Mouse (Mus musculus): Measurements from ENCODE around the gene Cer1. TPM values are rescaled to one million over a fixed set of nuclear protein-coding genes. Genes with fewer than 3 reads are reported as not detected.

The Cer1 gene
- polyA plus RNA-seq, 1 experiment = not detected

GRCm38 (mm10) chr4:82881366-82881765 lies 3.6 kb downstream of the Cer1 start:
- Histone ChIP-seq H3K27me3 (ENCODE audit: control insufficient read depth, insufficient read depth, insufficient read length) (no peaks in the 10 kb centered on the region), H3ac (ENCODE audit: control insufficient read depth, insufficient read length) (no peak overlapping the region), H3K4me2 (ENCODE audit: low read depth) (no peak overlapping the region), H3K36me3 (ENCODE audit: control insufficient read depth, insufficient read depth) (no peaks in the 10 kb centered on the region), H3K4me3 (no peak overlapping the region), H3K79me2 (ENCODE audit: control insufficient read depth, insufficient read depth) (no peaks in the 10 kb centered on the region)
- no peak for TF ChIP-seq SRF (IDR thresholded peaks at IDR 0.05; ENCODE audit: control insufficient read depth, insufficient read length, low read depth)
- no peak for TF ChIP-seq POLR2A (IDR thresholded peaks at IDR 0.05; ENCODE audit: insufficient read length, low read depth)
- TF ChIP-seq MYOG (IDR thresholded peaks at IDR 0.05; ENCODE audit: control insufficient read depth in 1 of 3, insufficient read depth in 1 of 3, insufficient read length in 2 of 3, low read depth in 2 of 3) = no peak

DNA sequence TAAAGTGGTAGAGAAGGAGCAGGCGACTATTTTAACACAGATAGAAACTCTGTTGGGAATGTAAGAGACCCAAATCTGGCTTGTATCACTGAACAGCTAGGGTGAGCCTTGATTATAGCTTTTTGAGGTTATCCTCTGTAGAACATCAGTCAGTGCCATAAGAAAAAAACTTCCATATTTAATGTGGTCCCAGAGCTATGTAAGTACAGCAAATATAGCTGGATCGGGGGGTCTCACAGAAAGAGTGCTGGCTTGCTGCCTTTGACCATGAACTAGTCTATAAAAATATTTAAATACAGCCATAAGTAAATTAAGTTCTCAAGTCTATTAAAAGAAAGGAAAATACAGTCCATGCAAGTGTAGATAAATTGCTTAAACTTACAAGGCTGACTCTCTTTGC lies 4.7 kb downstream of the Cer1 start:
- Histone ChIP-seq H3K4me2 (ENCODE audit: low read depth) (no peak overlapping the region), H3K79me2 (ENCODE audit: control insufficient read depth, insufficient read depth) (no peaks in the 10 kb centered on the region), H3K36me3 (ENCODE audit: control insufficient read depth, insufficient read depth) (no peaks in the 10 kb centered on the region), H3ac (ENCODE audit: control insufficient read depth, insufficient read length) (no peak overlapping the region), H3K4me3 (no peak overlapping the region), H3K27me3 (ENCODE audit: control insufficient read depth, insufficient read depth, insufficient read length) (no peaks in the 10 kb centered on the region)
- no peak for TF ChIP-seq E2F4 (IDR thresholded peaks at IDR 0.05; ENCODE audit: insufficient read depth)
- no peak for TF ChIP-seq TCF3 (IDR thresholded peaks at IDR 0.05; ENCODE audit: insufficient read length, low read depth)
- no peak for TF ChIP-seq TCF12 (IDR thresholded peaks at IDR 0.05; ENCODE audit: insufficient read depth, poor library complexity, severe bottlenecking)
- TF ChIP-seq USF1 (IDR thresholded peaks at IDR 0.05; ENCODE audit: low read depth) = no peak
- TF ChIP-seq REST (IDR thresholded peaks at IDR 0.05; ENCODE audit: insufficient read depth, insufficient read length) = no peak
- TF ChIP-seq CEBPB (IDR thresholded peaks at IDR 0.05; ENCODE audit: insufficient read depth, poor library complexity, severe bottlenecking) = no peak
- TF ChIP-seq SRF (IDR thresholded peaks at IDR 0.05; ENCODE audit: control insufficient read depth, insufficient read length, low read depth) = no peak
- no peak for TF ChIP-seq MAX (IDR thresholded peaks at IDR 0.05; ENCODE audit: low read depth)
- no peak for TF ChIP-seq MYOD1 (IDR thresholded peaks at IDR 0.05; ENCODE audit: control insufficient read depth in 1 of 3, insufficient read length in 2 of 3, low read depth in 2 of 3)
- TF ChIP-seq POLR2A (IDR thresholded peaks at IDR 0.05; ENCODE audit: insufficient read length, low read depth) = no peak
- no peak for TF ChIP-seq MYOG (IDR thresholded peaks at IDR 0.05; ENCODE audit: control insufficient read depth in 1 of 3, insufficient read depth in 1 of 3, insufficient read length in 2 of 3, low read depth in 2 of 3)
- TF ChIP-seq POLR2AphosphoS2 (IDR thresholded peaks at IDR 0.05; ENCODE audit: insufficient read length, low read depth) = no peak

DNA sequence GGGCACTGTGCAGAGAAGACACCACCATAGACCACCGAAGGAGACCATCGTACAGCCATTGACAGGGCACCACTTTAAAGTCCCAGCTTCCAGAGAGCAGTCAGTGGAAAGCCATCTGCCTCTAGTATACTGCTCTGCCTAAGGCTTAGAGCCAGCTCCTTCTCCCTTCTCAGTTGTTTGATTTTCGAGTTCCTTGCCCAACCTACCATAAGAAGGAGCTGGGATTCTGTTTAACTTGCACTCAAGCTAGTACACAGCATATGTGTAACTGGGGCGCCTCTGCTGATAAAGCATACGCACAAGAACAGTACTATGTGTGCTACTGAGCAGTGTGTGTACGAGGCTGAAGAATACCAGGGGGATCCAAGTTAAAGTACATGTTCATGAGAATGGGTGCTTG lies 5.8 kb downstream of the Cer1 start:
- Histone ChIP-seq H3K4me2 (ENCODE audit: low read depth) (no peak overlapping the region), H3K27me3 (ENCODE audit: control insufficient read depth, insufficient read depth, insufficient read length) (no peaks in the 10 kb centered on the region), H3K79me2 (ENCODE audit: control insufficient read depth, insufficient read depth) (no peaks in the 10 kb centered on the region), H3K36me3 (ENCODE audit: control insufficient read depth, insufficient read depth) (no peaks in the 10 kb centered on the region), H3K4me3 (no peak overlapping the region), H3ac (ENCODE audit: control insufficient read depth, insufficient read length) (no peak overlapping the region)
- TF ChIP-seq REST (IDR thresholded peaks at IDR 0.05; ENCODE audit: insufficient read depth, insufficient read length) = no peak
- TF ChIP-seq SRF (IDR thresholded peaks at IDR 0.05; ENCODE audit: control insufficient read depth, insufficient read length, low read depth) = no peak
- TF ChIP-seq USF1 (IDR thresholded peaks at IDR 0.05; ENCODE audit: low read depth) = no peak

DNA sequence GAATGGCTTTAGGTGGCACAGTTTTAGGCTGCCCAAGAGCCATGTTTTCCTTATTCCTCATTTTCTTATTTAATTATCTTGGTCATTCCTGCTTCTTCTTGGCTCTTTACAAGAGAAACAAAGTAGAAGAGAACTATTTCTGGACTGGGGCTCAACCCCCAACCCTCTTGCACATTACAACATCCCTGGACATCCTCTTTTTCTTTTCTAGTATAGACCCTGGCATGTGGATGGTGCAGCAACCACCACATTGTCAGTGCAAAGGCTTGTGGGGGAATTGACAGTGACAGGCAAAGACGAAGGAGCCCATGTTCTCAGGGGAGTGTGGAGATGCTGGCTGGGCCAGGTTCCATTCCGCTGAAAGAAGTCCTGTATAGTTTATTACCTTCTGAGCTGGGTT lies 8.3 kb downstream of the Cer1 start:
- no peaks in the 10 kb centered on the region for H3K27me3 ChIP-seq (ENCODE audit: control insufficient read depth, insufficient read depth, insufficient read length)
- no peak overlapping the region for H3ac ChIP-seq (ENCODE audit: control insufficient read depth, insufficient read length)
- H3K4me2 ChIP-seq (ENCODE audit: low read depth) = no peak overlapping the region
- H3K79me2 ChIP-seq (ENCODE audit: control insufficient read depth, insufficient read depth) = no peaks in the 10 kb centered on the region
- no peak for TF ChIP-seq MYOG (IDR thresholded peaks at IDR 0.05; ENCODE audit: control insufficient read depth in 1 of 3, insufficient read depth in 1 of 3, insufficient read length in 2 of 3, low read depth in 2 of 3)
- TF ChIP-seq MAX (IDR thresholded peaks at IDR 0.05; ENCODE audit: low read depth) = no peak
- TF ChIP-seq TCF12 (IDR thresholded peaks at IDR 0.05; ENCODE audit: insufficient read depth, poor library complexity, severe bottlenecking) = no peak
- TF ChIP-seq USF1 (IDR thresholded peaks at IDR 0.05; ENCODE audit: low read depth) = no peak
- no peak for TF ChIP-seq E2F4 (IDR thresholded peaks at IDR 0.05; ENCODE audit: insufficient read depth)
- no peak for TF ChIP-seq TCF3 (IDR thresholded peaks at IDR 0.05; ENCODE audit: insufficient read length, low read depth)
- no peak for TF ChIP-seq MYOD1 (IDR thresholded peaks at IDR 0.05; ENCODE audit: control insufficient read depth in 1 of 3, insufficient read length in 2 of 3, low read depth in 2 of 3)
- TF ChIP-seq REST (IDR thresholded peaks at IDR 0.05; ENCODE audit: insufficient read depth, insufficient read length) = no peak
- TF ChIP-seq POLR2A (IDR thresholded peaks at IDR 0.05; ENCODE audit: insufficient read length, low read depth) = no peak
- TF ChIP-seq SRF (IDR thresholded peaks at IDR 0.05; ENCODE audit: control insufficient read depth, insufficient read length, low read depth) = no peak
- no peak for TF ChIP-seq CEBPB (IDR thresholded peaks at IDR 0.05; ENCODE audit: insufficient read depth, poor library complexity, severe bottlenecking)
- no peak for TF ChIP-seq POLR2AphosphoS2 (IDR thresholded peaks at IDR 0.05; ENCODE audit: insufficient read length, low read depth)
- H3K36me3 ChIP-seq (ENCODE audit: control insufficient read depth, insufficient read depth) = no peaks in the 10 kb centered on the region
- no peak overlapping the region for H3K4me3 ChIP-seq

- no peak overlapping the region for H3K4me3 ChIP-seq
- TF ChIP-seq REST (IDR thresholded peaks at IDR 0.05; ENCODE audit: insufficient read depth, insufficient read length) (no peak), POLR2AphosphoS2 (IDR thresholded peaks at IDR 0.05; ENCODE audit: insufficient read length, low read depth) (no peak), POLR2A (IDR thresholded peaks at IDR 0.05; ENCODE audit: insufficient read length, low read depth) (no peak), MYOG (IDR thresholded peaks at IDR 0.05; ENCODE audit: control insufficient read depth in 1 of 3, insufficient read depth in 1 of 3, insufficient read length in 2 of 3, low read depth in 2 of 3) (no peak), TCF12 (IDR thresholded peaks at IDR 0.05; ENCODE audit: insufficient read depth, poor library complexity, severe bottlenecking) (no peak), USF1 (IDR thresholded peaks at IDR 0.05; ENCODE audit: low read depth) (no peak)
- H3K36me3 ChIP-seq (ENCODE audit: control insufficient read depth, insufficient read depth) = no peaks in the 10 kb centered on the region
- no peak overlapping the region for H3ac ChIP-seq (ENCODE audit: control insufficient read depth, insufficient read length)
- H3K4me2 ChIP-seq (ENCODE audit: low read depth) = no peak overlapping the region
- no peaks in the 10 kb centered on the region for H3K79me2 ChIP-seq (ENCODE audit: control insufficient read depth, insufficient read depth)
- no peaks in the 10 kb centered on the region for H3K27me3 ChIP-seq (ENCODE audit: control insufficient read depth, insufficient read depth, insufficient read length)
Measured at GRCm38 (mm10) chr4:82875532-82875931, 9.4 kb downstream of the Cer1 start.
